Mouse (Mus musculus): ENCODE data around the gene Lix1. TPM values are rescaled to one million over a fixed set of nuclear protein-coding genes. Genes with fewer than 3 reads are reported as not detected.

Gene Lix1
- polyA plus RNA-seq, 1 experiment from 2014 or later: 3.2 TPM

GRCm38 (mm10) chr17:17414206-17414605 is 11.7 kb downstream of the Lix1 start:
- H3K36me3 ChIP-seq: no peaks in the 10 kb centered on the region
- H3K9me3 ChIP-seq (replicated peaks): no peaks in the 10 kb centered on the region
- H3K27me3 ChIP-seq: no peaks in the 10 kb centered on the region
- no peak overlapping the region for H3K9ac ChIP-seq
- no peaks in the 10 kb centered on the region; the same call in 1 of the 2 replicates for H3K4me1 ChIP-seq (replicated peaks)
- WGBS: 94% methylated on average over 3 of the region's 3 CpGs
- H3K4me3 ChIP-seq: no peak overlapping the region
- no peak overlapping the region for H3K4me2 ChIP-seq
- no peak overlapping the region for H3K27ac ChIP-seq
- no peak for ATAC-seq (replicated peaks; ENCODE audit: insufficient number of reproducible peaks, insufficient read depth, low FRiP score, low read depth)

- Histone ChIP-seq H3K4me2 (no peak overlapping the region), H3K36me3 (no peaks in the 10 kb centered on the region), H3K4me3 (no peak overlapping the region), H3K9me3 (replicated peaks) (no peaks in the 10 kb centered on the region), H3K4me1 (replicated peaks) (no peaks in the 10 kb centered on the region), H3K9ac (no peak overlapping the region), H3K27me3 (no peaks in the 10 kb centered on the region), H3K27ac (no peak overlapping the region)
- WGBS: 52% methylated on average over 4 of the region's 4 CpGs
- ATAC-seq (replicated peaks; ENCODE audit: insufficient number of reproducible peaks, insufficient read depth, low FRiP score, low read depth): no peak
Observed at GRCm38 (mm10) chr17:17424609-17425307, 22.3 kb downstream of the Lix1 start.

- no peak overlapping the region for H3K27ac ChIP-seq
- no peaks in the 10 kb centered on the region for H3K4me1 ChIP-seq (replicated peaks)
- H3K9ac ChIP-seq: no peak overlapping the region
- H3K9me3 ChIP-seq (replicated peaks): no peaks in the 10 kb centered on the region
- ATAC-seq (replicated peaks; ENCODE audit: insufficient number of reproducible peaks, insufficient read depth, low FRiP score, low read depth): no peak
- H3K36me3 ChIP-seq: no peaks in the 10 kb centered on the region
- H3K4me2 ChIP-seq: no peak overlapping the region
- WGBS: 72% methylated on average over 4 of the region's 4 CpGs
- H3K27me3 ChIP-seq: no peaks in the 10 kb centered on the region
- no peak overlapping the region for H3K4me3 ChIP-seq
Observed at GRCm38 (mm10) chr17:17425308-17425813, 22.9 kb downstream of the Lix1 start.

GRCm38 (mm10) chr17:17425906-17426305 is 23.4 kb downstream of the Lix1 start:
- no peaks in the 10 kb centered on the region for H3K4me1 ChIP-seq (replicated peaks)
- no peaks in the 10 kb centered on the region for H3K9me3 ChIP-seq (replicated peaks)
- H3K4me3 ChIP-seq: no peak overlapping the region
- no peaks in the 10 kb centered on the region for H3K27me3 ChIP-seq
- no peak for ATAC-seq (replicated peaks; ENCODE audit: insufficient number of reproducible peaks, insufficient read depth, low FRiP score, low read depth)
- no peak overlapping the region for H3K4me2 ChIP-seq
- H3K27ac ChIP-seq: no peak overlapping the region
- 58% methylated on average over 3 of the region's 3 CpGs for WGBS
- H3K36me3 ChIP-seq: no peaks in the 10 kb centered on the region
- H3K9ac ChIP-seq: no peak overlapping the region

GRCm38 (mm10) chr17:17428888-17429287 is 26.4 kb downstream of the Lix1 start:
- ATAC-seq (replicated peaks; ENCODE audit: insufficient number of reproducible peaks, insufficient read depth, low FRiP score, low read depth): no peak
- 69% methylated on average over 2 of the region's 2 CpGs for WGBS

GRCm38 (mm10) chr17:17433679-17434078 is 31.2 kb downstream of the Lix1 start:
- H3K4me1 ChIP-seq (replicated peaks): no peaks in the 10 kb centered on the region
- H3K27me3 ChIP-seq: no peaks in the 10 kb centered on the region
- H3K36me3 ChIP-seq: no peaks in the 10 kb centered on the region
- no peaks in the 10 kb centered on the region for H3K9me3 ChIP-seq (replicated peaks)
- H3K4me2 ChIP-seq: no peak overlapping the region
- H3K4me3 ChIP-seq: no peak overlapping the region
- no peak overlapping the region for H3K9ac ChIP-seq
- 79% methylated on average over 4 of the region's 4 CpGs for WGBS
- no peak for ATAC-seq (replicated peaks; ENCODE audit: insufficient number of reproducible peaks, insufficient read depth, low FRiP score, low read depth)
- no peak overlapping the region for H3K27ac ChIP-seq

More at GRCm38 (mm10) chr17:17428888-17429287, 26.4 kb downstream of the Lix1 start:
- Histone ChIP-seq H3K36me3 (no peaks in the 10 kb centered on the region), H3K4me1 (replicated peaks) (no peaks in the 10 kb centered on the region), H3K27ac (no peak overlapping the region), H3K9ac (no peak overlapping the region), H3K9me3 (replicated peaks) (no peaks in the 10 kb centered on the region), H3K27me3 (no peaks in the 10 kb centered on the region), H3K4me2 (no peak overlapping the region), H3K4me3 (no peak overlapping the region)

- 0 out of 2 replicates have a peak overlapping the region, but pooled peaks have one; percentile 9 for H3K27ac ChIP-seq
- 0 out of 2 replicates have a peak, but pooled peaks have one; percentile 47 for ATAC-seq (replicated peaks; ENCODE audit: insufficient number of reproducible peaks, insufficient read depth, low FRiP score, low read depth)
Observed at GRCm38 (mm10) chr17:17438576-17439191, 36.2 kb downstream of the Lix1 start.

GRCm38 (mm10) chr17:17441876-17442498 is 39.5 kb downstream of the Lix1 start:
- Histone ChIP-seq H3K4me3 (no peak overlapping the region), H3K27me3 (no peaks in the 10 kb centered on the region), H3K9ac (no peak overlapping the region), H3K36me3 (no peaks in the 10 kb centered on the region), H3K4me1 (replicated peaks) (0 out of 2 replicates have a peak, but pooled peaks cover 3% of the 10 kb centered on the region), H3K4me2 (no peak overlapping the region), H3K9me3 (replicated peaks) (no peaks in the 10 kb centered on the region), H3K27ac (no peak overlapping the region)
- 59% methylated on average over 4 of the region's 4 CpGs for WGBS
- no peak for ATAC-seq (replicated peaks; ENCODE audit: insufficient number of reproducible peaks, insufficient read depth, low FRiP score, low read depth)

More at GRCm38 (mm10) chr17:17438576-17439191, 36.2 kb downstream of the Lix1 start:
- H3K36me3 ChIP-seq: no peaks in the 10 kb centered on the region
- 0 out of 2 replicates have a peak, but pooled peaks cover 3% of the 10 kb centered on the region for H3K4me1 ChIP-seq (replicated peaks)
- no peak overlapping the region for H3K9ac ChIP-seq
- no peak overlapping the region for H3K4me2 ChIP-seq
- H3K9me3 ChIP-seq (replicated peaks): no peaks in the 10 kb centered on the region
- no peaks in the 10 kb centered on the region for H3K27me3 ChIP-seq
- no peak overlapping the region for H3K4me3 ChIP-seq

- Histone ChIP-seq H3K4me3 (no peak overlapping the region), H3K4me1 (replicated peaks) (peaks cover 2% of the 10 kb centered on the region), H3K36me3 (no peaks in the 10 kb centered on the region), H3K9ac (no peak overlapping the region), H3K4me2 (no peak overlapping the region), H3K27me3 (no peaks in the 10 kb centered on the region), H3K27ac (no peak overlapping the region), H3K9me3 (replicated peaks) (no peaks in the 10 kb centered on the region)
- no peak for ATAC-seq (replicated peaks; ENCODE audit: insufficient number of reproducible peaks, insufficient read depth, low FRiP score, low read depth)
- WGBS: 75% methylated on average over 3 of the region's 3 CpGs
Observed at GRCm38 (mm10) chr17:17444297-17444886, 41.9 kb downstream of the Lix1 start.

GRCm38 (mm10) chr17:17446683-17447082 is 44.2 kb downstream of the Lix1 start:
- H3K4me3 ChIP-seq: no peak overlapping the region
- no peak overlapping the region for H3K4me2 ChIP-seq
- 85% methylated on average over 3 of the region's 3 CpGs for WGBS
- no peak overlapping the region for H3K9ac ChIP-seq
- peaks cover 5% of the 10 kb centered on the region for H3K4me1 ChIP-seq (replicated peaks)
- no peaks in the 10 kb centered on the region for H3K9me3 ChIP-seq (replicated peaks)
- H3K27ac ChIP-seq: no peak overlapping the region
- no peaks in the 10 kb centered on the region for H3K36me3 ChIP-seq
- H3K27me3 ChIP-seq: no peaks in the 10 kb centered on the region
- ATAC-seq (replicated peaks; ENCODE audit: insufficient number of reproducible peaks, insufficient read depth, low FRiP score, low read depth): no peak

GRCm38 (mm10) chr17:17447821-17448220 is 45.3 kb downstream of the Lix1 start:
- peaks cover 5% of the 10 kb centered on the region for H3K4me1 ChIP-seq (replicated peaks)
- 77% methylated on average over 5 of the region's 5 CpGs for WGBS
- H3K9me3 ChIP-seq (replicated peaks): no peaks in the 10 kb centered on the region
- no peak for ATAC-seq (replicated peaks; ENCODE audit: insufficient number of reproducible peaks, insufficient read depth, low FRiP score, low read depth)
- no peak overlapping the region for H3K4me2 ChIP-seq
- H3K4me3 ChIP-seq: no peak overlapping the region
- H3K27me3 ChIP-seq: no peaks in the 10 kb centered on the region
- H3K36me3 ChIP-seq: no peaks in the 10 kb centered on the region
- no peak overlapping the region for H3K9ac ChIP-seq
- H3K27ac ChIP-seq: no peak overlapping the region
